Mouse (Mus musculus): ENCODE data around the gene Vmn1r81.

The Vmn1r81 gene

DNA sequence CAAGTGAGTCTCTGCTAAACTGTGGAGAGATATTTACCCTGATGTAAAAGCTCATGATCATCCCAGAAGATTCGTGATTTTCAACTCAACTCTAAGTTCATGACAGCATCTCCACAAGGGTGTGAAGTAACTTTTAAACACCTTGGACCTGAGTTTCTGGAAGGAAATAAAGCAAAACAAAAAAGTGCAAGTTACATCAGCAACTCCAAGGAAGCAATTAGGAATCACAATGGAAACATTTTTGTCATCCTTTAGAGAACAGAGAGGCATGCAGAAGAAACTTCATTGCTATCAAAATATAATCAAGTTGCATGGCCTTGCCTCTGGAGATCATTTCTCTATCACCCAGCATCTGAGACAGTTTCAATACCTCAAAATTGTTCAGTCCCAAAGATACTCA lies at the start of gene Vmn1r81:
Gene Vmn1r81 (minus strand): TSS at position 101 of the 400 bp plus-strand sequence.
- no peak for DNase-seq

DNA sequence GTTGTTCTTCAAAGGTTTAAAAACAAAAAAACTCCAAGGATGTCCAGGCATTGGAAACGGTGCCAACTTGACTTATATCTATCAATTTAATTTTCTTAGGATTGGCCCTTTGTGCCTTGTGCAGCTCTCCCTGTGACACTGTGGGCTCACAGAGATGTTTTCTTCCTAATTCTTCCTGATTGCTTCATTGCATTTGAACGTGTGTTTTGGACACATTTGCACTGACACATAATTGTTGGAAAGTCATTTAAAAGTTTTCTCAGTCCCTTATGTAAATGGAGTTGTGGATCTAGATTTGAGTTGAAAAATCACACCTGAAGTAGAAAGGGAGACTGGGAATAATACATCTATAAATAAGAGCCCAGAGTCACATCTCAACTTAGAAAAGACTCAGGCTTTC lies 32.1 kb upstream of the Vmn1r81 start, which contains the start of gene Vmn1r82:
Gene Vmn1r82 (plus strand): TSS at position 301 of the 400 bp plus-strand sequence.
- DNase-seq = no peak

DNA sequence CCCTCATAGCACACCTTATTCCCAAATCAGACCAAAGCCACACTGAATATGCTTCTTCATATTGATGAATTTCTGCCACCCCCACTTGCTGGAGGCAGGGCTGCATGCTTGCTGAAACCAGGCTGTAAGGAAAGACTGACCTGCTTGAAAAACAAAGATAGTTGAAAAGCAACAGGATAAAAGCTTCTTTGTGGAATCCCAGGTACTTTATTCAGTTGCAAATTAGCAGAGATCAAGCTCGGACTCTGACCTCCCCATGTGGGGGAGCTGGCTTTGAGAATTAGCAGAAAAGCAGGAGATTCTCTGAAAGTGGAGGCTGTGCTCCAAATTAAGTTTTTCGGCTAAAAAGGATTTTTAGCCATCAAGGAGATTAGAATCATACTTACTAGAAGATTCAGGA lies 63.9 kb downstream of the Vmn1r81 start:
- no peak for DNase-seq
